22 mouse cellular contexts compared by ENCODE assay signal in the genomic region with DNA sequence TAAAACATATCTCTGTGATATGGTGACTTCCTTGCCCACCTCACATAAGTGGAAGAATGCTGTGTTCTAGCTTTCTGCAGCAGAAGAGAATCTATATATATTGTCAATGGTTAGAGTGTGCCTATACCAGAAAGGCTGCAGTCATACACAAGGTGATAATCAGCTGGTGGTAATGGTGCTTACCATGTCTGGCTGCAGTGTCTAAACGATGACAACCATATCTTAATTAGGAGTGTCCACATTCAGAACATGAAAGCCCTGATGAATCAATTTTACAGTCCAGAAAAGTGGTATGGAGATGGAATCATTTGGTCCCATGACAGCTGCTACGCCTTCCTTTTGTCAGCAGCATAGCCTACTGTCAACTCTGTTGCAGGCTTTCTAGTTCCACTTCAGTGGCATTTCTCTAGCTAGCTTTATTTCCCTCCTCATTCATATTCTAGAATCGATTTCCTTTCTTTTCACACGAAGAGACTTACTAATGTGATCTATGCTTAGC.
DNase-seq lines count a peak whose midpoint lies in the region; ATAC-seq and TF ChIP-seq lines count a peak whose summit lies in the region.
"Had no signal": no experiment of that assay in that cellular context is flagged by ENCODE, and none has a peak within 500 bp of the region (broad histone marks: within the 10 kb centered on the region; RNA-seq: fewer than 3 reads in every experiment).

No protein-coding gene starts in this region.

- H3K4me2 ChIP-seq in hindbrain, embryonic 11.5 days (replicated peaks; ENCODE audit: low read depth, low read length) = no peak overlapping the region
- no peak overlapping the region for H3K4me2 ChIP-seq in hindbrain, embryonic 13.5 days
- no peak overlapping the region for H3K4me2 ChIP-seq in hindbrain, embryonic 12.5 days (replicated peaks)
- no peak overlapping the region for H3K4me2 ChIP-seq in hindbrain, embryonic 16.5 days (ENCODE audit: low read length)
- no peak overlapping the region for H3K4me2 ChIP-seq in midbrain, embryonic 11.5 days
- H3K4me2 ChIP-seq in midbrain, embryonic 15.5 days = no peak overlapping the region
- H3K4me2 ChIP-seq in midbrain, embryonic 12.5 days (replicated peaks) = no peak overlapping the region
- no peak overlapping the region for H3K4me2 ChIP-seq in midbrain, postnatal 0 days (ENCODE audit: low read depth, low read length, poor library complexity, severe bottlenecking)

- H3K4me1 ChIP-seq in hindbrain, embryonic 11.5 days (replicated peaks; ENCODE audit: control insufficient read depth, insufficient read depth, low read length) = no peaks in the 10 kb centered on the region
- no peaks in the 10 kb centered on the region for H3K4me1 ChIP-seq in hindbrain, embryonic 13.5 days (replicated peaks)
- no peaks in the 10 kb centered on the region for H3K4me1 ChIP-seq in hindbrain, embryonic 12.5 days
- no peaks in the 10 kb centered on the region for H3K4me1 ChIP-seq in hindbrain, embryonic 16.5 days (ENCODE audit: control insufficient read depth, insufficient read depth, low read depth, low read length)
- no peaks in the 10 kb centered on the region for H3K4me1 ChIP-seq in midbrain, embryonic 11.5 days (ENCODE audit: control insufficient read depth, insufficient read depth, low read length)
- no peaks in the 10 kb centered on the region for H3K4me1 ChIP-seq in midbrain, embryonic 15.5 days
- H3K4me1 ChIP-seq in midbrain, embryonic 12.5 days = no peaks in the 10 kb centered on the region
- no peaks in the 10 kb centered on the region for H3K4me1 ChIP-seq in midbrain, postnatal 0 days (ENCODE audit: insufficient read depth, low read length)

- H3K36me3 ChIP-seq in hindbrain, embryonic 11.5 days (ENCODE audit: control insufficient read depth, insufficient read depth, low read length) = no peaks in the 10 kb centered on the region
- H3K36me3 ChIP-seq in hindbrain, embryonic 13.5 days = no peaks in the 10 kb centered on the region
- H3K36me3 ChIP-seq in hindbrain, embryonic 12.5 days = no peaks in the 10 kb centered on the region
- H3K36me3 ChIP-seq in hindbrain, embryonic 16.5 days (ENCODE audit: control insufficient read depth, insufficient read depth, low read length) = no peaks in the 10 kb centered on the region
- H3K36me3 ChIP-seq in midbrain, embryonic 11.5 days (ENCODE audit: control insufficient read depth, insufficient read depth, low read length) = no peaks in the 10 kb centered on the region
- no peaks in the 10 kb centered on the region for H3K36me3 ChIP-seq in midbrain, embryonic 15.5 days (replicated peaks)
- no peaks in the 10 kb centered on the region for H3K36me3 ChIP-seq in midbrain, embryonic 12.5 days
- H3K36me3 ChIP-seq in midbrain, postnatal 0 days (ENCODE audit: insufficient read depth, low read length) = no peaks in the 10 kb centered on the region
- H3K36me3 ChIP-seq: G1E had no signal

- no peak for TF ChIP-seq CTCF in midbrain, postnatal 0 days (IDR thresholded peaks at IDR 0.05)

- peak; percentile 66 for ATAC-seq in hindbrain, embryonic 11.5 days (ENCODE audit: low FRiP score)
- ATAC-seq in hindbrain, embryonic 13.5 days (ENCODE audit: low FRiP score) = no peak
- ATAC-seq in hindbrain, embryonic 12.5 days (ENCODE audit: low FRiP score) = peak; percentile 69
- ATAC-seq in hindbrain, embryonic 16.5 days = no peak
- peak; percentile 64 for ATAC-seq in midbrain, embryonic 11.5 days (ENCODE audit: low FRiP score)
- ATAC-seq in midbrain, embryonic 15.5 days (replicated peaks) = no peak
- ATAC-seq in midbrain, embryonic 12.5 days (ENCODE audit: low FRiP score, low read depth) = 0 out of 2 replicates have a peak, but pooled peaks have one; percentile 23
- ATAC-seq in midbrain, postnatal 0 days (ENCODE audit: low FRiP score) = no peak
- ATAC-seq: activated CD4-positive, CD25-positive, alpha-beta regulatory T cell, adult 4 months; CD4-positive, CD25-positive, alpha-beta regulatory T cell, adult 4 months; Patski had no signal

- no peak for DNase-seq in hindbrain, embryonic 11.5 days (ENCODE audit: low spot score)
- no peak for DNase-seq in midbrain, embryonic 11.5 days (ENCODE audit: low spot score, missing footprints)
- no peak for DNase-seq in midbrain, postnatal 0 days (ENCODE audit: low spot score)
- DNase-seq: adrenal gland, adult 2 months; adrenal gland, adult 8-10 months; adrenal gland, postnatal 10 days; adrenal gland, postnatal 14 days; adrenal gland, postnatal 25 days; adrenal gland, postnatal 36 days; B cell, adult 2 months; cerebellum, adult 11 months; cerebellum, adult 11-12 months had no signal

- H3K4me3 ChIP-seq in hindbrain, embryonic 11.5 days (ENCODE audit: low read depth, low read length) = no peak overlapping the region
- no peak overlapping the region for H3K4me3 ChIP-seq in hindbrain, embryonic 13.5 days
- H3K4me3 ChIP-seq in hindbrain, embryonic 12.5 days = no peak overlapping the region
- no peak overlapping the region for H3K4me3 ChIP-seq in hindbrain, embryonic 16.5 days (ENCODE audit: low read length)
- H3K4me3 ChIP-seq in midbrain, embryonic 11.5 days (ENCODE audit: low read depth, low read length) = no peak overlapping the region
- H3K4me3 ChIP-seq in midbrain, embryonic 15.5 days = no peak overlapping the region
- H3K4me3 ChIP-seq in midbrain, embryonic 12.5 days = no peak overlapping the region
- no peak overlapping the region for H3K4me3 ChIP-seq in midbrain, postnatal 0 days (ENCODE audit: low read depth, low read length)

- no peaks in the 10 kb centered on the region for H3K9me3 ChIP-seq in hindbrain, embryonic 11.5 days (ENCODE audit: control insufficient read depth, low read length)
- no peaks in the 10 kb centered on the region for H3K9me3 ChIP-seq in hindbrain, embryonic 13.5 days
- no peaks in the 10 kb centered on the region for H3K9me3 ChIP-seq in hindbrain, embryonic 12.5 days (replicated peaks)
- no peaks in the 10 kb centered on the region for H3K9me3 ChIP-seq in hindbrain, embryonic 16.5 days (ENCODE audit: control insufficient read depth, low read length)
- no peaks in the 10 kb centered on the region for H3K9me3 ChIP-seq in midbrain, embryonic 11.5 days (ENCODE audit: control insufficient read depth, low read length)
- H3K9me3 ChIP-seq in midbrain, embryonic 15.5 days = no peaks in the 10 kb centered on the region
- no peaks in the 10 kb centered on the region for H3K9me3 ChIP-seq in midbrain, embryonic 12.5 days
- no peaks in the 10 kb centered on the region for H3K9me3 ChIP-seq in midbrain, postnatal 0 days (ENCODE audit: low read length)
- H3K9me3 ChIP-seq: G1E had no signal

- H3K27me3 ChIP-seq in hindbrain, embryonic 11.5 days (ENCODE audit: control insufficient read depth, insufficient read depth, low read length) = no peaks in the 10 kb centered on the region
- H3K27me3 ChIP-seq in hindbrain, embryonic 13.5 days = no peaks in the 10 kb centered on the region
- H3K27me3 ChIP-seq in hindbrain, embryonic 12.5 days = no peaks in the 10 kb centered on the region
- H3K27me3 ChIP-seq in hindbrain, embryonic 16.5 days (replicated peaks; ENCODE audit: control insufficient read depth, insufficient read depth, low read length) = no peaks in the 10 kb centered on the region
- H3K27me3 ChIP-seq in midbrain, embryonic 11.5 days (ENCODE audit: control insufficient read depth, insufficient read depth, low read length) = no peaks in the 10 kb centered on the region
- no peaks in the 10 kb centered on the region for H3K27me3 ChIP-seq in midbrain, embryonic 15.5 days (replicated peaks)
- H3K27me3 ChIP-seq in midbrain, embryonic 12.5 days = no peaks in the 10 kb centered on the region
- no peaks in the 10 kb centered on the region for H3K27me3 ChIP-seq in midbrain, postnatal 0 days (ENCODE audit: insufficient read depth, low read length)
- H3K27me3 ChIP-seq: CH12.LX had no signal

- H3K9ac ChIP-seq in hindbrain, embryonic 11.5 days (ENCODE audit: low read depth, low read length) = no peak overlapping the region
- no peak overlapping the region for H3K9ac ChIP-seq in hindbrain, embryonic 13.5 days
- H3K9ac ChIP-seq in hindbrain, embryonic 12.5 days = no peak overlapping the region
- H3K9ac ChIP-seq in hindbrain, embryonic 16.5 days (ENCODE audit: low read depth, low read length) = no peak overlapping the region
- no peak overlapping the region for H3K9ac ChIP-seq in midbrain, embryonic 11.5 days (ENCODE audit: low read length)
- H3K9ac ChIP-seq in midbrain, embryonic 15.5 days = no peak overlapping the region
- H3K9ac ChIP-seq in midbrain, embryonic 12.5 days (replicated peaks) = no peak overlapping the region
- H3K9ac ChIP-seq in midbrain, postnatal 0 days (replicated peaks; ENCODE audit: low read length, poor library complexity, severe bottlenecking) = no peak overlapping the region

- H3K27ac ChIP-seq in hindbrain, embryonic 11.5 days (ENCODE audit: low read depth, low read length) = no peak overlapping the region
- H3K27ac ChIP-seq in hindbrain, embryonic 13.5 days = no peak overlapping the region
- H3K27ac ChIP-seq in hindbrain, embryonic 12.5 days = no peak overlapping the region
- H3K27ac ChIP-seq in hindbrain, embryonic 16.5 days (ENCODE audit: low read depth, low read length) = no peak overlapping the region
- H3K27ac ChIP-seq in midbrain, embryonic 11.5 days (ENCODE audit: low read depth, low read length) = no peak overlapping the region
- H3K27ac ChIP-seq in midbrain, embryonic 15.5 days = no peak overlapping the region
- no peak overlapping the region for H3K27ac ChIP-seq in midbrain, embryonic 12.5 days (replicated peaks)
- H3K27ac ChIP-seq in midbrain, postnatal 0 days (ENCODE audit: low read depth, low read length) = no peak overlapping the region

- 75% methylated on average over 4 of the region's 4 CpGs for WGBS in hindbrain, embryonic 11.5 days
- WGBS in hindbrain, embryonic 13.5 days = 61% methylated on average over 4 of the region's 4 CpGs
- WGBS in hindbrain, embryonic 12.5 days = 59% methylated on average over 4 of the region's 4 CpGs
- 55% methylated on average over 4 of the region's 4 CpGs for WGBS in hindbrain, embryonic 16.5 days
- 69% methylated on average over 4 of the region's 4 CpGs for WGBS in midbrain, embryonic 11.5 days
- WGBS in midbrain, embryonic 15.5 days = 60% methylated on average over 4 of the region's 4 CpGs
- 65% methylated on average over 4 of the region's 4 CpGs for WGBS in midbrain, embryonic 12.5 days
- WGBS in midbrain, postnatal 0 days = 49% methylated on average over 4 of the region's 4 CpGs

Comparison
In these comparisons a context has a peak if more than half of its experiments do, and no peak if none do; other contexts are left out.
1. ATAC-seq: peak in hindbrain, embryonic 11.5 days (single experiment), hindbrain, embryonic 12.5 days (single experiment), midbrain, embryonic 11.5 days (single experiment) and midbrain, embryonic 12.5 days (single experiment); none in hindbrain, embryonic 13.5 days (single experiment), hindbrain, embryonic 16.5 days (single experiment), midbrain, embryonic 15.5 days (single experiment) and midbrain, postnatal 0 days (single experiment).